Mouse (Mus musculus): ENCODE measurements around the gene Hook1.
"Not testable (repeated sequence)": the region's sequence is repeated elsewhere in the genome, so short reads cannot be mapped to it uniquely, and the experiment has no call there.

Gene Hook1

GRCm38 (mm10) chr4:95966928-95967724 is at the start of gene Hook1:
TSS of gene Hook1 (plus strand) at chr4:95967240.
- DNase-seq (ENCODE audit: low spot score), result peak; percentile 80

- DNase-seq (ENCODE audit: low spot score), result no peak
Observed at GRCm38 (mm10) chr4:95917703-95918102, 49.3 kb upstream of the Hook1 start.

GRCm38 (mm10) chr4:95920448-95920847 is 46.6 kb upstream of the Hook1 start:
- DNase-seq (ENCODE audit: low spot score), result no peak

DNA sequence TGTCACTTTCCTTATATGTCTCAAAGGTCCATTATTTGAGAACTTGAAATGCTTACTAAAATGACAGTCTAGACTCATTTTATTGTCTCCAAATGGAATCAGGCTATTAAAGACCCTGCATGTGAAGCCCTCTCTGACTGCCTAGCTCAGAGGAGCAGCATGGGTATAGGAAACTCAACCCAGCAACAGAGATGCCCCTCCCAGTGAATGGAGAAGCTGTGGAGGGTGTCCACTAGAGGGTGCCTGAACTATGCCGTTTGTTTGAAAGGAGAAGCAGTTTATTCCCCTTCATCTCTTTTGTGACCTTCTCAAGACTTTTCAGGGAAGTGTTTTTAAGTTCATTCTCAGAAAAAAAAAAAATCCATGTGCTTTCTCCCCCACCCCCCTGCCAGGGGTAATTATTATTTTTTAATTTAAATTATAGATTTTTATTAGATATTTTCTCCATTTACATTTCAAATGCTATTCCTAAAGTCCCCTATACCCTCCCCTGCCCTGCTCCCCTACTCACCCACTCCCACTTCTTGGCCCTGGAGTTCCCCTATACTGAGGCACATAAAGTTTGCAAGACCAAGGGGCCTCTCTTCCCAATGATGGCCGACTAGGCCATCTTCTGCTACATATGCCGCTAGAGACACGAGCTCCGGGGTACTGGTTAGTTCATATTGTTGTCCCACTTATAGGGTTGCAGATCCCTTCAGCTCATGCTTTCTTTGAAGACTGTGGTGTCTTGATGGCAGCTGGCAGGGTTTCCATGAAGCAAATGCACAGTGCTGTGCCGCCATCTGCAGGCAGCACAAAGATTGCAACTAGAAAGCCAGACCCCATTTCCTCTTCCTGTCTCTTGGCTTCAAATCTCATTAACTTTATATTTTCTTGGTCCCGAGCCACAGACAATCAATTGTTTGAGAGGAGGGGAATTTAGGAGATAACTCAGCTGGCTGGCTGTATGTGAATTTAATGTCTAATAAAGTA is 42.5 kb upstream of the Hook1 start:
- DNase-seq (ENCODE audit: low spot score), result peak; percentile 15

GRCm38 (mm10) chr4:95928846-95929245 is 38.2 kb upstream of the Hook1 start:
- DNase-seq (ENCODE audit: low spot score), result no peak

GRCm38 (mm10) chr4:95929936-95930335 is 37.1 kb upstream of the Hook1 start:
- no peak for DNase-seq (ENCODE audit: low spot score)

- no peak for DNase-seq (ENCODE audit: low spot score)
Observed at GRCm38 (mm10) chr4:95931331-95931730, 35.7 kb upstream of the Hook1 start.

DNA sequence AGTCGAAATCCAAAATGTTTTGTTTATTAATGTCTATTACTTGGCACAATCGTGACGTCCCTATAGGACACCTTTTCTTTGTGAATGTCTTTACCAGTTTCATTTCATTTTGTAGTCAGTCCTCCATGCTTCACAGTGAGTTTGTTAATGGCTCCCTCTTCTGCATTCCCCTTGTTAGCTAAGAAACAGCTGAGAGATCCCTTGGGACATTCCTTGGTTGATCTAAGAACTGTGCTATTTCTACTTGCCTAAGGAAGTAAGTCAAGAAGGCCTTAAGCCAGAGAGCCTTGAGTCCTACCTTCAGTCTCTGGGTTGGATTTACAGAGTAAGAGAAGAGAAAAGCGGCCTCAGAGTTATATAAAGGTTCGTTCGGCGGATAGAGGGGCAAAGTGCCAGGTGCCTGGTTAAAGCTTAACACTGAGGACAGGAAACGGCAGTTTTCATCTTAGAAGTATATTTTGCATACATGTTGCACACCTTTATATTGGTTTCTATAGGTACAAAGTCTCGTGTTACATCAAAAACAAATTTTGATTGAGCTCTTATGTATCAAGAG is 33.2 kb upstream of the Hook1 start:
- DNase-seq (ENCODE audit: low spot score), result no peak

DNA sequence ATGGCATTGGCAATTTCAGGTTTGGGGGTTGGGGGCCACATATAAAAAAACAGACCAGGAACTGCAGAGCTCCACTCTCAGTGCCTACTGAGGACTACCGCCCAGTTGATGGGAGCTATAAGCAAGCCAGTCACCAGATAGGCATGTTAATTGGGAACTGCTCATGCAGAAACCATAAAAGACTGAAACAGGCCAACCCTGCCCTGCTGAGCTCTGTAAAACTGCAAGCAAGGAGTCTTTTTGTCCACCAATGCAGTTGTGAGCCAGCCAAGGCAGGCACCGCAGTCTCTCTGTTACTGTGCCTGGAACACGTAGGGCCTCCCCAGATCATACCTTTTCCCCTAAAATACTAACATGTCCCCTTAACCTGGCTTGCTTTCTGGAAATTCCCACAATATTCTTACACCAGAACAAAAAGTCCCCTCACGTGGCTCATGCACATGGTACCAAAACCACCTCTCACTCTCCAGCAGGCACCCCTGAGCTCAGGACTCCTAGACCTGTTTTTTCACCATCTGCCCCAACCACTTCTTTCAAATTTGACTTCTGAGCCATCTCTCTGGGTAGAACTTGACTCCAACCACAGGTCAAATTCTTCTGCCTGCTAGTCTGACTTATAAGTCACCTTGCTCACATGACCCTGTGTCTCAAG is 32.5 kb upstream of the Hook1 start:
- DNase-seq (ENCODE audit: low spot score), result no peak

- no peak for DNase-seq (ENCODE audit: low spot score)
Observed at GRCm38 (mm10) chr4:95938701-95939100, 28.3 kb upstream of the Hook1 start.

DNA sequence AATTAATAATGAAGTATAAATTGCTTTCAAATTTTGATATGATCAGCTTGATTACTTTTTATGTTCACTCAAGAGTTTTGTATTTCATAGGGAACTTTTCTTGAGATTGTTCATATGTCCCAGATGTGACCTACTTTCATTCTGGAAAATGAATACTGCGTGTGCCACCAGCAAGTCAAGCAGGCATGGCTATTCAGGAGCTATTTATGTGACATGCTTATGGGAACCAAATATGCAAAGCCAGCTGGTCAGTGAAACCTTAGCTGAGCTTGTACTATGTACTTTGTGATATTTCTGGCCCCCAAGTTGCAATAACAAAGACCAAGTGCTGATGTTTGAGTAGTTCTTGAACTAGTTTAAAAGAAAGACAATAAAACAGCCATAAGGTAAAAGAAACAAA is 19.1 kb upstream of the Hook1 start:
- DNase-seq (ENCODE audit: low spot score), result no peak

DNA sequence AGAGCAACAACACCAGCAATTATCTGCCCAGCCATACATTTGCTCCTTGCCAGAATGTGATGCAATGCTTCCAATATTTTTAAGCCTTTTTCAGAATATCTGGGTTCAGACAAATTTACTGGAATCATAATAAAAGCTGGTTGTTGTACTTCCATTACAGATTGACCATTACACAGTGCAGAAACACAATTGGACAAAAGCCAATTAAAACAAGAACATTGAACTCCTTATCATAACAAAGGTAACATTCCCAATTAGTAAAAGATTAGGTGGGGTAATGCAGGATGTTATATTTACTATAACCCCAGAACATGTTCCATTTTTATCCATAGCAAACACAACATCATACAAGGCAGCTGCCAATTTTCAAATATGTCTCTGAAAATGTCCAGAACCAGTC is 13.7 kb upstream of the Hook1 start:
- DNase-seq (ENCODE audit: low spot score), result no peak

DNA sequence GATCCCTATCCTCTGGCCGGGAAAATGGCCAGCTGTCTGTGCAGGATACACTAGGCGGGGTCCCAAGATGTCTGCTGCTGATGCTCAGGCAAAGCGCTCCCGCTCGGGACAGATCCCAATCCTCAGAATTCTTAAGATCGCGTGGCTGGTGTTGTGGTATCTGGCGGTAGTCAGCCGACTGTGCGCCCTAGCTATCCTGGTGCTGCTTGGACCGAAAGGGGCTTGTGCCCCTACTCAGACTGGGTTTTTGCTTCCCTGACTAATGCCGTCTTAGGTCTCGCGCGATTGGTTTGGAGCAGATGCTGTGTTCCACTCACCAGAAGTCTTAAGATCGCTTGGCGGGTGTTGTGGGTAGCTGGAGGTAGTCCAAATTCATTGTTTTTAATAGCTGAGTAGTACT is 15.2 kb downstream of the Hook1 start:
- not testable (repeated sequence) for DNase-seq (ENCODE audit: low spot score)

GRCm38 (mm10) chr4:96016875-96017274 is 49.8 kb downstream of the Hook1 start:
- no peak for DNase-seq (ENCODE audit: low spot score)

DNA sequence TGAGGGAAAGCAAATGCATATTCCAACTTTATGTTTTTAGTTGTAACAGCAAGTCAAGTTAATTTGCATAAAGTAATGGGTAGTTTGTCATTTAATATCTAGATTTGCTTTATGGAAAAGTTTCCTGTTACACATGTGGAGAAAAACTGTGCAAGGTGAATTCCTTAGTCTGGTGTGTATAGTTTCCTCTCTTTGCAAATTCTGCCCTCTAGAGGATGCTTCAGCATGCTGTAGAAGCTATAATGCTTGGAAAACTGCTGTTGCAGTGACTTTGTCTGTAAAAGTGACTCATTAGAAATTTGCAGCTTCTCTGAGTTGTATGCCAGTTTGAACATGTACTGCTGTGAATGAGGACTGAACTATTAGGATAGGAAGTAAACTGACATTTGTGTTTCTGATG is 55.8 kb downstream of the Hook1 start:
- DNase-seq (ENCODE audit: low spot score), result no peak

DNA sequence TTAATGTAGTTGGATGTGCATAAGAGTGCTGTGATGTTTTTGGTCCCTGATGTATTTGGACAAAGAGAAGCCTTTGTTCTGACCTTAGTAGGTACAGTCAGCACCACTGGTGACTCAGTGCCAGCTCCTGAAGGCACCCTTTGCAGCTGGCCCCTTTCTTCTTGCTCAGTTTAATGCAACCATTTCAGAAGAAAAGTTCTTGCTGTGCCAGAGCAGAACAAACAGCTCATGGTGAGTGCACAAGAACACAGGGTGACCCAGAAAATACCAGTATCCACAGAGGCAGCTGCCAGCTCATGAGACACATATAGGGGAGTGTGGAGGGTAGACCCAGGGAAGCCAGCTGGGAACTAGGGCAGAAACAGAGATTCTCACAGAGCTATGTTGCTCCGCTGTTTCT is 61.4 kb downstream of the Hook1 start:
- DNase-seq (ENCODE audit: low spot score), result no peak

GRCm38 (mm10) chr4:96060106-96060505 is 93.1 kb downstream of the Hook1 start:
- DNase-seq (ENCODE audit: low spot score), result no peak

GRCm38 (mm10) chr4:96062045-96062444 is 95.0 kb downstream of the Hook1 start:
- no peak for DNase-seq (ENCODE audit: low spot score)

Data from urinary bladder, postnatal 10 days (tissue).